In genomic region chr13:59515074-59515473, GRCm38 (mm10) we compare ENCODE assay signal across 8 mouse cellular contexts.
DNase-seq lines count a peak whose midpoint lies in the region; ATAC-seq and TF ChIP-seq lines count a peak whose summit lies in the region.

No protein-coding gene starts in this region.

- peak; percentile 28 to 40 for DNase-seq in heart, adult 2 months
- DNase-seq in 3134 (ENCODE audit: extremely low read depth, insufficient read length, low spot score) (peak; percentile 12), MN1 (ENCODE audit: low spot score) (peak; percentile 19)
- peak; percentile 39 for DNase-seq in kidney, postnatal 14 days
- DNase-seq in neural tube, embryonic 11.5 days (ENCODE audit: low spot score), result peak; percentile 49

- no peak for TF ChIP-seq POLR2A in heart, adult 2 months (IDR thresholded peaks at IDR 0.05; ENCODE audit: insufficient read depth, low read depth, low read length)

- no peaks in the 10 kb centered on the region for H3K27me3 ChIP-seq in heart, adult 2 months (ENCODE audit: control insufficient read depth, insufficient read depth, low read length)
- H3K27me3 ChIP-seq in heart, embryonic 11.5 days (ENCODE audit: control insufficient read depth, insufficient read depth, low read length), result no peaks in the 10 kb centered on the region
- H3K27me3 ChIP-seq in neural tube, embryonic 11.5 days (ENCODE audit: control insufficient read depth, insufficient read depth, low read length), result no peaks in the 10 kb centered on the region

- no peak overlapping the region for H3K4me2 ChIP-seq in heart, embryonic 11.5 days
- no peak overlapping the region for H3K4me2 ChIP-seq in neural tube, embryonic 11.5 days (ENCODE audit: low read depth)

- H3K79me2 ChIP-seq in heart, adult 2 months (replicated peaks; ENCODE audit: control insufficient read depth, insufficient read depth, low read length), result peaks cover 2% of the 10 kb centered on the region; the same call in 1 of the 2 replicates

- H3K36me3 ChIP-seq in heart, adult 2 months (ENCODE audit: control insufficient read depth, insufficient read depth, low read length), result peaks cover 4% of the 10 kb centered on the region
- no peaks in the 10 kb centered on the region for H3K36me3 ChIP-seq in heart, embryonic 11.5 days (ENCODE audit: control insufficient read depth, insufficient read depth, low read length)
- no peaks in the 10 kb centered on the region; the same call in 1 of the 2 replicates for H3K36me3 ChIP-seq in neural tube, embryonic 11.5 days (ENCODE audit: control insufficient read depth, insufficient read depth, low read length)

- H3K27ac ChIP-seq in heart, adult 2 months, result no peak overlapping the region
- H3K27ac ChIP-seq in heart, embryonic 11.5 days (ENCODE audit: low read depth, low read length), result no peak overlapping the region
- no peak overlapping the region for H3K27ac ChIP-seq in neural tube, embryonic 11.5 days (ENCODE audit: low read depth, low read length)

- ATAC-seq in heart, embryonic 11.5 days (replicated peaks; ENCODE audit: insufficient number of reproducible peaks, low FRiP score, low TSS enrichment), result no peak
- peak; percentile 92 for ATAC-seq in common myeloid progenitor, adult 5-6 weeks (replicated peaks; ENCODE audit: low read depth, poor library complexity, severe bottlenecking)
- no peak for ATAC-seq in neural tube, embryonic 11.5 days (ENCODE audit: insufficient read depth, low FRiP score, low TSS enrichment)
- ATAC-seq in erythroid progenitor cell, adult 5-6 weeks (replicated peaks; ENCODE audit: low FRiP score, poor library complexity, severe bottlenecking), result no peak

- H3K4me1 ChIP-seq in heart, adult 2 months (ENCODE audit: control insufficient read depth, insufficient read depth, low read length), result no peaks in the 10 kb centered on the region
- H3K4me1 ChIP-seq in heart, embryonic 11.5 days (ENCODE audit: control insufficient read depth, insufficient read depth, low read length), result no peaks in the 10 kb centered on the region
- H3K4me1 ChIP-seq in neural tube, embryonic 11.5 days (ENCODE audit: control insufficient read depth, insufficient read depth, low read length), result no peaks in the 10 kb centered on the region

- intact Hi-C loops in heart, adult 2 months (cut with DNase I), result loop anchor here (5.0 kb wide), 2 partner anchors 72 to 212 kb away; partner anchors contain the start of genes Agtpbp1 and Naa35

- no peak for TF ChIP-seq EP300 in heart, adult 2 months (IDR thresholded peaks at IDR 0.05; ENCODE audit: insufficient read depth, low read depth, low read length)

- no peak overlapping the region for H3K4me3 ChIP-seq in heart, adult 2 months
- H3K4me3 ChIP-seq in heart, embryonic 11.5 days (ENCODE audit: low read depth, low read length), result no peak overlapping the region
- H3K4me3 ChIP-seq in neural tube, embryonic 11.5 days (ENCODE audit: low read depth, low read length), result no peak overlapping the region

- H3K9ac ChIP-seq in heart, adult 2 months (ENCODE audit: low read depth, low read length), result no peak overlapping the region
- no peak overlapping the region for H3K9ac ChIP-seq in heart, embryonic 11.5 days (ENCODE audit: low read depth, low read length)
- H3K9ac ChIP-seq in neural tube, embryonic 11.5 days (ENCODE audit: low read length), result no peak overlapping the region

- 37% methylated on average over 7 of the region's 7 CpGs for WGBS in heart, adult 2 months
- WGBS in heart, embryonic 11.5 days (ENCODE audit: insufficient replicate concordance), result 20% methylated on average over 7 of the region's 7 CpGs
- WGBS in neural tube, embryonic 11.5 days, result 22% methylated on average over 7 of the region's 7 CpGs

- H3K9me3 ChIP-seq in heart, embryonic 11.5 days (replicated peaks; ENCODE audit: control insufficient read depth, low read length), result no peaks in the 10 kb centered on the region
- no peaks in the 10 kb centered on the region for H3K9me3 ChIP-seq in neural tube, embryonic 11.5 days (ENCODE audit: control insufficient read depth, low read length)

- peak; percentile 75 for TF ChIP-seq CTCF in heart, adult 2 months (IDR thresholded peaks at IDR 0.05)
